Mouse (Mus musculus) heart, adult 18-20 months (tissue): Measurements from ENCODE around the gene Ttc37. TPM values are rescaled to one million over a fixed set of nuclear protein-coding genes. Genes with fewer than 3 reads are reported as not detected.

Source experiments
- DNase-seq, 2 experiments: peaks; one replicate each; pipeline ENCODE4 v3.0.0; 2021 to 2022; ENCODE audit warnings: mixed read lengths in 1 of 2
- long read RNA-seq, 2 experiments: library from polyadenylated mRNA; stranded (forward); transcript quantifications; one replicate each; pipeline ENCODE4 v2.0.0; 2021
- total RNA-seq, 2 experiments: library from RNA; stranded (reverse); gene quantifications; 2 replicates each; pipeline ENCODE4 v1.2.3; 2021

Gene Ttc37
- 10 to 100 TPM in 1 of 2 experiments, 1 to 10 TPM in 1; 9.2 to 12.1 TPM for total RNA-seq
- long read RNA-seq, experiment 1, full-length matches to known transcripts = 1 of 3 reads
- long read RNA-seq, experiment 1, partial matches to known transcripts = 2 of 3 reads
- long read RNA-seq, experiment 1, other reads (novel, unspliced or antisense) = 0 of 3 reads
- long read RNA-seq, experiment 2, partial matches to known transcripts = 1 of 1 reads
- long read RNA-seq, experiment 2, other reads (novel, unspliced or antisense) = 0 of 1 reads

DNA sequence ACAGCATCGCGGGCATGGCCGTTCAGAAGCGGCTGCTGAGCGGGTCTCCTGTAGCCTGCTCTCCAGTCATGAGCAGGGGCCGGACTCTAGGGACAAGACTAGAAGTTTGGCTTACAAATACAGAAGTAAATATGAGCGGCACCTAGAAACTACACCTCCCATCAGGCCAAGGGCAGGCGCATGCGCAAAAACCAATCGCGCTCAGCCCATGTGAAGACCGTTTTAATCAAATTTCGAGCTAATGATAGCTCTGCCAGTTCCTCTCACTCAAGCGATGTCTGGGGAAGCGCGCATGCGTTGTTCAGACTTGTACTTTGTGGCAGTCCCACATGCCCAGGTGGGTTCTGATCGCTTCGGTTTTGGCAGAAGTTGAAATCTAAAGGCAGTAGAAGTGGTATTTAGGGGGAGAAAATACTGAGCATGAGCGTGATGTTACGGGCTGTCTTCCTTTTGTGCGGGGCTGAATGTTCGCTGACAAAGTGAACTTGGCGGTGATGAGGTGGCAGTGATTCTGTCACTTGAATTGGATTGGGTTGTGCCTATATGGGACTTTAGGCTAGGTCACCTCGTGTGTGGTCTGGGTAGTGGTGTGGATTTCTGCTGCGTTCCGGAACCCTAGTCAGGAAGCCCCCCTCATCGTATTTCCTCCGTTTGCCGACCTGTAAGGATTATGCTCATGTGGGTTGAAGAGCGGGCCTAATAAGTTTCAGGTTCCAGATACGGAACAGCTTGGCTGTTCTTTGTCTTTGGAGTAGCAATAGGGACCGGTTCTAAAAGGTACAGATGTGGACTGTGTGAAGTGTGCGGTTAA, at the start of gene Ttc37, which contains the start of gene Arsk:
Ttc37 (plus strand) TSS at position 242 of the 811 bp plus-strand sequence.
Arsk (minus strand) TSS at position 168 of the 811 bp plus-strand sequence.
- peak; percentile 94 to 97 for DNase-seq

GRCm38 (mm10) chr13:76055391-76056232, 42.9 kb upstream of the Ttc37 start:
- peak; percentile 39 to 47 for DNase-seq

GRCm38 (mm10) chr13:76056261-76056724, 42.2 kb upstream of the Ttc37 start:
- DNase-seq = peak; percentile 62 to 65

DNA sequence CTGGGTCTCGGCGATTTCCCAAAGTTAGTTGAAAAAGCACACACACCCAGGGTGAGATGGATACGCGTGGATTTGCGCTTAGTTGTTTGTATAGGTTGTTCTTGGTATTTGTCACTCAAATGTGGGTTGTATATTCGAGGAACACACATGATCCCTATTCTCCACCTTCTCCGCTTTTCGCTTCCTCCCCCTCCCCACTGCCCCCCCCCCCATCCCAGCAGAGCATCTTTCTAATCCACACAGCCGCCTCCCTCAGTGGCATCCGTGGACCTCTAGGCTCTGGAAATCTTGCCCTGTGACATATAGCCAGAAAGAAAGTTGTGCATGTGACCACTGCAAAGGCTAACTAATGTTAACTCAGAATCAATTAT, 41.7 kb upstream of the Ttc37 start, which contains the start of gene Gpr150:
Gpr150 (minus strand) TSS at position 101 of the 371 bp plus-strand sequence.
- no peak for DNase-seq

DNA sequence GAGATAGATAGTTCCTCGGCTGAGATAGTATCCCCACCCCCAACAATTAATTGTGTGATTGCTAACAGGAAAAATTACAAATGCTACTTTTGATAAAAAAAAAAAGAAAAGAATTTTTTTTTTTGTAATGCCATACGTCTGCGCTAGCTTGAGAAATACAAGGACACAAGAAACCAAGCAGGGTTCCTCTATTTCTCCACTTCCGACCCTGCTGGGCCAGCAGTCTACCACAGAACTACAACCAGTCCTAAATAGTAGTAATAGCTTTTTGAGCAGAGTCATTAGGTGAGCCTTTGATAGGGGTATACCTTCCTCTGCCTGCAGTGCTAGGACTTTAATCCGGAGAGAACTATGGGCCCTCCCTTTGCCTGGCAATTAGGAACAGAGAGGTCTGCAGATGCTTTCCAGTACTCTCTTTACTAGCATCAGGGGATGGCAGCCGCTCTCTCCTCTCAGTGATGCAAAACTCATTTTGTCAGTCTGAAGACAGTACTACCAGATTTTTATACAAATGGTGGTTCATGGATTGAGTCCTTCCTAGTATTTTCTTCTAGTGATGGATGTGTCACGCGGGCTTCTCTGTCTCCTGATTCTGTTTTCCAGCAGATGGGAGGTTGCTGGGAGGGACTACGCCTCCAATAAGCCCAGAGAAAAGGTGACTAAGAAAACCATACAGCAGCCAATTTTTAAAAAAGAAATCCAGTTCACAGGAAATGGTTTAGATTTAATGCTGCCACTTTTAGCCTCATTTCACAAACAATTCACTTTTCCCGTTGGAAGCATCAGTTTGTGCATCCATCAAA, 41.1 kb upstream of the Ttc37 start:
- DNase-seq = no peak

DNA sequence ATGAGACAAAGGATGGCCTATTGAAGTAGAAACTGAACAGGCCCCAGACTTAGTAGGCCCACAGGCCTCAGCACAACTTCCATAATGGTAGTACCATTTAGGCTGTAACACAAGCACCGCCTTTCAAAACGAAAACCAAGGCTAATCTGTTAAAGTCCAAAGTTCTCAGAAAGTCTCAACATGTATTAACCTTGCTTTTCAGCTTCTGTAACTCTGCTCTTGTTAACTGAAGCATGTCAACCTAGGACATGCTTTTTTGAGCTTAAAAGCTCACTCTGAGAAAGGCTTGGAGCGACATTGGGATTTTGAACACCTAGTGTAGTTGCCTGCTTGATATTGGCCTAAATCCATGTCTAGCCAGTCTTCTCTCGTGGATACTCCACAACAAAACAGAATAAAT, 38.9 kb upstream of the Ttc37 start:
- DNase-seq = no peak

- DNase-seq = no peak
Observed at GRCm38 (mm10) chr13:76062126-76062525, 36.4 kb upstream of the Ttc37 start.

GRCm38 (mm10) chr13:76062569-76062968, 36.0 kb upstream of the Ttc37 start:
- DNase-seq = no peak

- no peak for DNase-seq
Observed at GRCm38 (mm10) chr13:76063548-76063947, 35.0 kb upstream of the Ttc37 start.

DNA sequence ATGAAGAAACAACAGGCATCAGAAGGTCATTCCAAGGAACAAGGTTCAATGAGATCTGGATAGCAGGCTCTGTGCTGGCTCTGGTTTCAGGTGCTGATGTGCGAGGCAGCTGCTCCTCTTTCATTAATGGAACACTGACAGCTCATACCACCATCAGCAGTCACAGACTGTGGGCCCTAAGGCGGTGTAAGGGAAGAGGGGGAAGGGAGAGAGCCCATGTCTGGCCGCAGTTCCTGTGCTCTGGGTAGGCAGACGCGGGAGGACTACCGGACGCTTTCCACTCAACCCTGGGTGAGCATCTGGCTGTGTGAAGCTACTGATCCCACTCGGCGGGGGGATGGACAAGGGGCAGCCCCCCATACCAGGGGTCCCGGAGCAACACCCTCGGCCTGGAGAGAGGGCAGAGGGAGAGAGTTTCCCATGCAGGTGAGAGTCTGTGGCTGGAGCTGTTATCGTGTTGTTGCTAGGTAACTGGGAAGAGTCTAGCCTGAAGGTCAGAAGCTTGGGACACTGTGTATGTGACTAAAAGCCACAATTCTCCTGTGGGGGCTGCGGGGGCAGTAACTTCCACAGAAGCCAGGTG, 34.1 kb upstream of the Ttc37 start:
- no peak for DNase-seq

GRCm38 (mm10) chr13:76074323-76074722, 24.2 kb upstream of the Ttc37 start:
- no peak for DNase-seq

DNA sequence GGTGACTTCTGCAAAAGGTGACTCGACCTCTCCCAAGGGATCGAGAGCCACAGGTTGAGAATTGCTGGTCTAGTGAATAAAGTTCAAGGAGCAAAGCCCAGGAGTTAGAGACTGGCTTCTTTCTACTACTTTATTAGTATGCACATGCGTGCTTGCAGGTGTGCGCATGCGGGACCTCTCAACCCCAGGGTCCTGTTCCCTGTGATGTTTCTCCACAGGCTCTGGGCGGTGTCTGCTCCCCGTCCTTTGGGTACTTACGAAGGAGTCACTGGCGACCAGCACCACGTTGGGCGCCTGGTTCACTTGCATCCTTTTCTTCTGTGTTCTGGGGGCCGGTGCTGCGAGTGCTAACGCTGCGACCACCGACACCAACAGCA, 430 bp upstream of the Ttc37 start:
- no peak for DNase-seq

- DNase-seq = no peak
Observed at GRCm38 (mm10) chr13:76101989-76102388, 3.5 kb downstream of the Ttc37 start.

DNA sequence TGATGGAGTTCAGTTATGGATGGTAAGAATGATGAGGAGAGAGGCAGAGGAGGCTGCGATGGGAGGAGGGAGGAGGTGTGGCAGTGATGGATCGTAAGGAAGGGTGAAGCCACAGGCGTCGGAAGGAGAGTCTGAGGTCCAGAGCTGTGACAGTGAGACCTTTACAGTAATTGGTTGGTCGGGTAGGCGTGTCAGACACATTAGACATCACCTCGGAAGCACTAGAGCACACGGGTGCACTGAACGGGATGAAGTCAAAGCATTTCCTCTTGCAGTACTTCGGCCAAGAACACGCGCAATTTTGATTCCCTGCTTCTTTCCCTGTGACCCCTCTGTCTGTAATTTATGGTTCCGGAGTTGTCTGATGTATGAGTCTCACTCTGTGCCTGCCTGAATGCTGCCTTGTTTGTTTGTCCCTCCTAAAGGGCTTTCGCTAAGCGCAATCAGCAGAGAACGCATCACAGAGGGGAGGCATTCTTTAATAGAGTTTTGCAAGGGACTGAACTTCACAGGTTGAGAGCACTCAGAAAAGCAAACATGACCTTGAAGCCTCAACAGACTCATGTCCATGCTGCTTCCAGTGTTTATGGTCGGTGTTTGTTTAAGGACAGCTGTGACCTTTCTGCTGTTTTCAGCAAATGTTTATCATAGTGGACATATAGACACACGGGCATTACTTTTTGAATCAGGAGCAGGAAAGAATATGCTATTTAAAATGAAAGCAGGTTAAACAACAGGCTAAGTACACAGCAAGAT, 10.7 kb downstream of the Ttc37 start:
- no peak for DNase-seq

DNA sequence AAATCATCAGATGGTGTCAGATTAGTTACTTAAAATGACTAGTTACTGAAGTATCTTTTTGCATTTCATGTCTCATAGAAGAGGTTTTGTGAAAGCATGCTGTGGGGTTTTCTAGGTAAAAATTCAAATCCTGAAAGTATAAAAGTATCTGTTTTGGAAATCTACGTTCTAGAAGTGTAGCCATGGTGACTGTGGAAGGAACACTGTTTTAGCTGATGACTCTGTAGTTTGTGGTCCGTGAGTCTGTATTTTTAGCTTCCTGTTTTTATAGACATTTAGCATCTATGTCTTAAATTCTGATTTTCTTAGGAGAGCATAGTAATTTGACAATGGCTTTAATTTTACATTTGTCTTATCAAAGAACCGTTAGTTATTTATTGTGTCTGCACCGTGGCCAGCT, 30.3 kb downstream of the Ttc37 start:
- DNase-seq = no peak

GRCm38 (mm10) chr13:76132415-76132814, 33.9 kb downstream of the Ttc37 start:
- DNase-seq = no peak

DNA sequence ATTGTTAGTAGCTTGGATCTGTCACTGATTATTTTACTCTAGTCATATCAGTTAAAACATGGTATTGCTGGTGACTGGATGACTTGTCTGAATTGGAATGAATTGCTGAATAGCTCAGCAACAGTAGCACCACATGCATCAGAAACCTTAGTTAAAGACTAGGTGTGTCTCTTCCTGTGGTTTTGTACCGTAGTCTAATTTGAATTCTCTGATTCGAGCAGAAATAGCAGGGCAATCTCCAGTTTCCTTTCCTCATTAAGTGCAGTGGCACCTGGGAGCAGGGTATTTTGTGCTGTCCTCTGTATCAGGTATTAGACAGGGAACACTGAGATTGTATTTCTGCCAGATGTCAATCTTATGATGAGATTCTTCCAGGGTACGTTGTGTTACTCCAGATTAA, 40.3 kb downstream of the Ttc37 start:
- no peak for DNase-seq

- DNase-seq = no peak
Observed at GRCm38 (mm10) chr13:76141117-76141808, 42.7 kb downstream of the Ttc37 start.

- DNase-seq = no peak
Observed at GRCm38 (mm10) chr13:76150483-76150882, 51.9 kb downstream of the Ttc37 start.

DNA sequence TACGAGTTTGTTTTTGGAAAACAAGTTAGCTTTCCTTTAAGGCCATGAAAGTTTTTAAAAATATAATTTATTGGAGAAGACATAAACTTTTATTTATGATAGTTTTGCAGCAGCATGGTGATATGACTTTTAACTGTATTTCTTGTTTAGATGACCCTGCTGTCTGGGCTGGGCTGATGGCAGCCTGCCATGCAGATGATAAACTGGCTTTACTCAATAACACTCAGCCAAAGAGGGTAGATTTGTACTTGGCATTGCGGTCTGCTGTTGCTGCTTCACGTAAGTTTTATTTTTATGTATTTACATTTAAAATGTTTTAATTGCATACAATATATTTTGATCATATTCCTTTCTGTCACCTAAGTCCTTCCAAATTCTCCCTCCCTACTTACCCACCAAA, 58.6 kb downstream of the Ttc37 start:
- peak; percentile 16 to 30 for DNase-seq
